Mouse (Mus musculus): ENCODE measurements at regions not wholly inside any gene's neighbourhood (a gene's known extent, or its start where the extent isn't known, plus 50 kb on each side); places are given as distances from the start of the nearest gene placed in this dataset.

GRCm38 (mm10) chr4:28300018-28300440 is 512.9 kb upstream of the Epha7 start:
- TF ChIP-seq POLR2A (IDR thresholded peaks at IDR 0.05; ENCODE audit: borderline replicate concordance, low read depth, low read length) = no peak
- TF ChIP-seq CTCF (IDR thresholded peaks at IDR 0.05; ENCODE audit: low read depth, low read length) = no peak
